Mouse (Mus musculus) midbrain, embryonic 15.5 days (tissue): ENCODE measurements at regions not wholly inside any gene's neighbourhood (a gene's known extent, or its start where the extent isn't known, plus 50 kb on each side); places are given as distances from the start of the nearest gene placed in this dataset.
A peak's percentile ranks its signal among the peaks of the same experiment; 100 is the strongest.

Source experiments
- ATAC-seq: fragments of 200-750 bp; cut with Nextera tagmentation; replicated peaks from 2 replicates; pipeline ENCODE4 v1.8.0; 2017; ENCODE audit warnings: moderate TSS enrichment
- H3K27ac ChIP-seq: fragments of 300-500 bp; sonication (generic); 2 replicates; pipeline ENCODE4 v1.5.1; 2015; ENCODE audit warnings: mild to moderate bottlenecking, inconsistent platforms
- H3K27me3 ChIP-seq: fragments of 300-500 bp; sonication (generic); replicated peaks from 2 replicates; pipeline ENCODE4 v1.6.1; 2015; ENCODE audit warnings: inconsistent platforms
- H3K36me3 ChIP-seq: fragments of 300-500 bp; sonication (generic); replicated peaks from 2 replicates; pipeline ENCODE4 v1.6.1; 2015; ENCODE audit warnings: inconsistent platforms
- H3K4me1 ChIP-seq: fragments of 300-500 bp; sonication (generic); 2 replicates; pipeline ENCODE4 v1.6.1; 2015; ENCODE audit warnings: inconsistent platforms
- H3K4me2 ChIP-seq: fragments of 300-500 bp; sonication (generic); 2 replicates; pipeline ENCODE4 v1.6.1; 2015; ENCODE audit warnings: inconsistent platforms, mild to moderate bottlenecking, moderate library complexity
- H3K4me3 ChIP-seq: fragments of 300-500 bp; sonication (generic); 2 replicates; pipeline ENCODE4 v1.5.1; 2015; ENCODE audit warnings: mild to moderate bottlenecking, inconsistent platforms
- H3K9ac ChIP-seq: fragments of 300-500 bp; sonication (generic); 2 replicates; pipeline ENCODE4 v1.6.1; 2015; ENCODE audit warnings: mild to moderate bottlenecking, inconsistent platforms
- H3K9me3 ChIP-seq: fragments of 300-500 bp; sonication (generic); 2 replicates; pipeline ENCODE4 v1.6.1; 2016; ENCODE audit warnings: inconsistent platforms
- WGBS: fragments of 180-500 bp; shearing (Covaris S2); methylation state at CpG from one replicate; pipeline ENCODE4 v1.1.7; 2015; ENCODE audit warnings: mixed read lengths; 5-methylcytosine and 5-hydroxymethylcytosine counted together

DNA sequence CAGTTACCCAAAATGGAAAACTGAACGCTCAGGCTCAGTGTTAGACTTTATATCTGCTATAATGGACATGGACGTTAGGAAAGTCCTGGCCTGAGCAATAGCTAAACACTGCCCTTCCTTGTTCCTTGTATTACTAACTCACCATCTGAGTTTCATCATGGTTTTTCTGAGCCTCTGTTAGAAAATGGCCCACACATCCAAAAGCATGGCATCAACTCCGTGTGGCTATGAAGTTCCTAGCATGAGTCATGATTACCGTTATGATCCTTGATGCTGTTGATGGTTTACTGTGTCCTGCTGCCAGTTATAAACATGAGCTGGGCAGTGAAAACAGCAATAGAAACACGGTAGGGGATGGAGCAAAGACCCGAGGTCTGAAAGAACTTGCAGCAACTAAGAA is 318.4 kb upstream of the Tenm4 start:
- Histone ChIP-seq H3K9me3 (no peaks in the 10 kb centered on the region), H3K4me3 (no peak overlapping the region), H3K9ac (no peak overlapping the region), H3K4me2 (no peak overlapping the region), H3K4me1 (no peaks in the 10 kb centered on the region), H3K27me3 (no peaks in the 10 kb centered on the region), H3K27ac (no peak overlapping the region), H3K36me3 (no peaks in the 10 kb centered on the region)
- no peak for ATAC-seq
- WGBS, result 82% methylated on average over 6 of the region's 6 CpGs

DNA sequence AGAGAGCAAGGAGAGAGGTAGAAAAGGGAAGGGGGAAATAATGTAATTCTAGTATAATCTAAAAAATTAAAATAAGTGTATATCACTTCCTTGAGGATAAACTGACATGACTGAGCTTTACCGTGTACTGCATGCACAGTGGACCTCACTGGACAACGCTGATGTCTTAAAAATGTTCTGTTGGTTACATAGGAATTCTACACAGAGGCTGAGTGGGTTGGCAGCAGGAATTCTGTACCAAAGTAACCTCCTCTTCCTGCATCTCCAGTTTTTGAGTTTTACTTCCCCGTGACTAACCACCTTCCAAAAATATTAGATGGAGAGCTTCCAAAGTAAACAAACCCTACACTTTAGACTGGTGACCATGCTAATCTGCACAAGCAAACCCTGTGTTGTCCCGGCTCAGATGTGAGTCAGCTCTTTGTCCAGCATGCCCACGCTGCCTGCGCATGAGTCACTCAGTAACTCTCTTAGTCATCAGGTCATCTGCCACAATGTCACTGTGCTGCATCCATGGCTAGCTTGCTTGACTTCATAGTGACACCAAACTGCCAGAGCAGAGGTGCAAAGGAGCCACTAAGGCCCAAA is 317.7 kb upstream of the Tenm4 start:
- H3K27ac ChIP-seq, result no peak overlapping the region
- no peaks in the 10 kb centered on the region for H3K27me3 ChIP-seq
- no peaks in the 10 kb centered on the region for H3K36me3 ChIP-seq
- H3K4me1 ChIP-seq, result no peaks in the 10 kb centered on the region
- no peak overlapping the region for H3K9ac ChIP-seq
- no peak for ATAC-seq
- no peak overlapping the region for H3K4me2 ChIP-seq
- H3K4me3 ChIP-seq, result no peak overlapping the region
- H3K9me3 ChIP-seq, result no peaks in the 10 kb centered on the region
- WGBS, result 85% methylated on average over 6 of the region's 6 CpGs

DNA sequence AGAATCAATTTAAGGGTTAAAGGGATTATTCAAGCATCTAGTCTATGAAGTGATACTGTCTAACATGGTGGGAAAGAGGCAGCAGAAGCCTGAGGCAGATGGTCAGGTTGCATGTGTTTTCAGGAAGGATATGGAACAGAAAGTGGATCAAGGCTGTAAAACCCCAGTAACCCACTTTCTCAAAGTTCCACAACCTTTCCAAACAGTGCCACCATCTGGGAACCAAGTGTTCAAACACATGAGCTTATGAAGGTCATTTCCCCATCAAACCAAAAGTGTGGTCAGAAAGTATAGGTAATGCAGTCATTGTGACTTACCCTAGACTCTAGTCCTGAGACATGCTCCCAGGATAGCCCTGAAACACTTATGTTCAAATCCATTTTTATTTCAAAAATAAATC is 312.8 kb upstream of the Tenm4 start:
- Histone ChIP-seq H3K4me1 (no peaks in the 10 kb centered on the region), H3K27me3 (no peaks in the 10 kb centered on the region), H3K9ac (no peak overlapping the region), H3K27ac (no peak overlapping the region), H3K9me3 (no peaks in the 10 kb centered on the region), H3K4me3 (no peak overlapping the region), H3K36me3 (no peaks in the 10 kb centered on the region), H3K4me2 (no peak overlapping the region)
- no peak for ATAC-seq

DNA sequence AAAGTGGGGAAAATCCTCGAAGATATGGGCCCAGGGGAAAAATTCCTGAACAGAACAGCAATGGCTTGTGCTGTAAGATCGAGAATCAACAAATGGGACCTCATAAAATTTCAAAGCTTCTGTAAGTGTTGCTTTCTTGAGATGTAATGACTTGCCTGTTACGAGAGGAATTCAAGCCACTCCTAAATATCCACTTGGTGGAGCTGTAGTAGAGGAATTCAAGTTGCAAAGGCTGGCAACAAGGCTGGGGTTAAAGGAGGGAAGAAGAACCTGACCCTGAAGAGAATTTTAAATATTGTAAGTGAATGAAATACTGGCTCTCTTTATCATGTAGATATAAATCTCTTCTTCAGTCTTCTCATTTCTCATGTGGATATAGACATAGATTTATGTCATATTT is 306.8 kb upstream of the Tenm4 start:
- WGBS, result 49% methylated on average over 3 of the region's 3 CpGs
- no peak for ATAC-seq
- H3K9me3 ChIP-seq, result no peaks in the 10 kb centered on the region

GRCm38 (mm10) chr7:95865270-95865669 is 305.8 kb upstream of the Tenm4 start:
- Histone ChIP-seq H3K4me1 (no peaks in the 10 kb centered on the region), H3K27me3 (no peaks in the 10 kb centered on the region), H3K4me3 (no peak overlapping the region), H3K9ac (no peak overlapping the region), H3K36me3 (no peaks in the 10 kb centered on the region), H3K9me3 (no peaks in the 10 kb centered on the region), H3K27ac (no peak overlapping the region), H3K4me2 (no peak overlapping the region)
- WGBS, result 48% methylated on average over 3 of the region's 3 CpGs
- ATAC-seq, result no peak

More for the DNA sequence above, 306.8 kb upstream of the Tenm4 start:
- Histone ChIP-seq H3K4me1 (no peaks in the 10 kb centered on the region), H3K27me3 (no peaks in the 10 kb centered on the region), H3K27ac (no peak overlapping the region), H3K4me2 (no peak overlapping the region), H3K4me3 (no peak overlapping the region), H3K9ac (no peak overlapping the region), H3K36me3 (no peaks in the 10 kb centered on the region)

DNA sequence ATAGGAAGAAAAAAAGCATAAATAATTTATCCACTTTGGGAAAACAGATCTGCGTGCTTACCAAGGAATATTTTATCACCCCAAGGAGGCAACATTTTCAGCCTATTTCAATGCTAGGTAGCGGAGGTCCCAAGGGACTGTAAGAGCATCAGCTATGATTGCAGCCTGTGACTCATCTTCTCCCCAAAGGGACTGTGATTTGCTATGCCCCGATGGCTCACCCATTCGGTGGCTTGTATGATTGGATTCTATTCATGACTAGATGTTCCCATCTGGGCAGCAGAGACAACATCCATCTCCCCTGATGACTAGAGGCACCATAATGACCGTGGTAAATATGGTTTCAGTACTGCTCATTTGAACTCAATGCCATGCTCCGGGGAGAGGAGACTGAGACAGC is 302.3 kb upstream of the Tenm4 start:
- no peak overlapping the region for H3K9ac ChIP-seq

DNA sequence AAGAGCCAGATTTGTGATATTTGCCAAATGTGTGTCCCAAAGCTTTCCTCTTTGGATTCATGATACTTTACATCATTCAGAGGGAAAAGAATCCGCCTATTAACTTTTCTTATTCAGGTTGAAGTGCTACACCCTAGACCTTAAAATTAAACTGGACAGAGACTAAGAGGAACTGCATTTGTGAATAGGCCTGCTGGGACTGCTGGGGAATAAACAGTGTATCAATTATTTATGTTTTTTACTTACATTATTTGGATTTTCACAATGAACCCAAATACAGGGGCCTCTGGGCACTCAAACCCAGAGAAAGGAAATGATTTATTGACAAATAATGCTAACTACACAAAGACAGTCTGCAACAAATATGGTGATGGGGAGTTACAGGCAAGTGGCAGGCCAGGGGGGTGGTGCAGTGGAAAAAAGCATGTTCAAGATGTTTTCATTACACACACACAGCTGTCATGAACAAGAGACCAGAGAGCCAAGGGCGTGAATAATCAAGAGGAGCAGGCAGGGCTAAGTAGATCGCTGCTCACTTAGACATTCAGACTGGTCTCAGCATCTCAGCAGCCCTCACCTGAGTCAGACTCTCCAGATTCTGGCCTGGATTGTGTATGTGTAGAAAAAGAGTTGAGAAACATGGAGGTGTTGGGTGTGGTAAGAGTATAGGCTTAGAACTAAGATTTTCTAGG is 290.3 kb upstream of the Tenm4 start:
- ATAC-seq, result no peak
- WGBS, result 45% methylated on average over 3 of the region's 3 CpGs

More for the DNA sequence above, 302.3 kb upstream of the Tenm4 start:
- H3K27ac ChIP-seq, result no peak overlapping the region
- H3K27me3 ChIP-seq, result no peaks in the 10 kb centered on the region
- WGBS, result 65% methylated on average over 6 of the region's 6 CpGs
- H3K9me3 ChIP-seq, result no peaks in the 10 kb centered on the region; the same call in 1 of the 2 replicates
- ATAC-seq, result no peak
- no peaks in the 10 kb centered on the region for H3K4me1 ChIP-seq
- no peaks in the 10 kb centered on the region for H3K36me3 ChIP-seq
- H3K4me3 ChIP-seq, result no peak overlapping the region
- no peak overlapping the region for H3K4me2 ChIP-seq

DNA sequence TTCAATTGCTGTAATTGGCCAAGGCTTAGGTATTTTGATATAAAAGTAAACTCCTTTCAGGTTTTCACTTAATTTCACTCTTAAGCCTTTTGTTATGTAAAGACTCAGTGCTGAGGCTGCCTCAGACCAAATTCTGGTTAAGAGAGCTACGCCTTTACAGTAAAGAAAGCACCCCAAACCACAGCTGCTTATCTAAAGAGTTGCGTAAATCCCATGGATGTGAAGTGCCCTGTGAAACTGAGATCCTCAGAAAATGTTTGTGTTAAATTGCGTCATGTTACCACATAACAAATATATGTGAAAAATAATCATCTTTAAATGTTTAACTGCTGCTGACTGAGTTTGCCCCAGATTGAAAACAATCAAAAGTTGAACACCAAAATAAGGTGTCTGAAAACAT is 269.5 kb upstream of the Tenm4 start:
- ATAC-seq, result no peak
- Histone ChIP-seq H3K4me3 (no peak overlapping the region), H3K4me1 (no peaks in the 10 kb centered on the region), H3K9me3 (no peaks in the 10 kb centered on the region), H3K9ac (no peak overlapping the region), H3K27ac (no peak overlapping the region), H3K4me2 (no peak overlapping the region), H3K36me3 (no peaks in the 10 kb centered on the region), H3K27me3 (no peaks in the 10 kb centered on the region)
- 85% methylated on average over 3 of the region's 3 CpGs for WGBS

More for the DNA sequence above, 290.3 kb upstream of the Tenm4 start:
- H3K4me3 ChIP-seq, result no peak overlapping the region
- H3K9me3 ChIP-seq, result no peaks in the 10 kb centered on the region
- no peak overlapping the region for H3K4me2 ChIP-seq
- no peaks in the 10 kb centered on the region for H3K36me3 ChIP-seq
- H3K27me3 ChIP-seq, result no peaks in the 10 kb centered on the region
- no peak overlapping the region for H3K27ac ChIP-seq
- no peak overlapping the region for H3K9ac ChIP-seq
- H3K4me1 ChIP-seq, result no peaks in the 10 kb centered on the region

GRCm38 (mm10) chr7:95914406-95915080 is 256.5 kb upstream of the Tenm4 start:
- Histone ChIP-seq H3K4me3 (no peak overlapping the region), H3K27me3 (no peaks in the 10 kb centered on the region), H3K4me2 (no peak overlapping the region), H3K9ac (no peak overlapping the region), H3K27ac (no peak overlapping the region), H3K4me1 (no peaks in the 10 kb centered on the region; the same call in 1 of the 2 replicates), H3K9me3 (no peaks in the 10 kb centered on the region), H3K36me3 (no peaks in the 10 kb centered on the region)
- no peak for ATAC-seq
- WGBS, result 78% methylated on average over 4 of the region's 4 CpGs

GRCm38 (mm10) chr7:95919932-95920331 is 251.1 kb upstream of the Tenm4 start:
- 43% methylated on average over 3 of the region's 3 CpGs for WGBS
- Histone ChIP-seq H3K4me3 (no peak overlapping the region), H3K27ac (no peak overlapping the region), H3K9me3 (no peaks in the 10 kb centered on the region), H3K4me1 (no peaks in the 10 kb centered on the region; the same call in 1 of the 2 replicates), H3K36me3 (no peaks in the 10 kb centered on the region), H3K9ac (no peak overlapping the region), H3K27me3 (no peaks in the 10 kb centered on the region), H3K4me2 (no peak overlapping the region)
- 0 out of 2 replicates have a peak, but pooled peaks have one; percentile 50 for ATAC-seq

GRCm38 (mm10) chr7:95924805-95925204 is 246.2 kb upstream of the Tenm4 start:
- 62% methylated on average over 2 of the region's 2 CpGs for WGBS
- H3K36me3 ChIP-seq, result no peaks in the 10 kb centered on the region
- H3K27me3 ChIP-seq, result no peaks in the 10 kb centered on the region
- no peak for ATAC-seq
- H3K9ac ChIP-seq, result no peak overlapping the region
- H3K4me3 ChIP-seq, result no peak overlapping the region
- H3K4me2 ChIP-seq, result no peak overlapping the region
- H3K9me3 ChIP-seq, result no peaks in the 10 kb centered on the region
- no peak overlapping the region for H3K27ac ChIP-seq
- no peaks in the 10 kb centered on the region; the same call in 1 of the 2 replicates for H3K4me1 ChIP-seq

GRCm38 (mm10) chr7:95926119-95927039 is 244.7 kb upstream of the Tenm4 start:
- Histone ChIP-seq H3K4me2 (no peak overlapping the region), H3K27me3 (no peaks in the 10 kb centered on the region), H3K4me1 (no peaks in the 10 kb centered on the region), H3K36me3 (no peaks in the 10 kb centered on the region), H3K9me3 (no peaks in the 10 kb centered on the region), H3K4me3 (no peak overlapping the region), H3K9ac (no peak overlapping the region), H3K27ac (no peak overlapping the region)
- WGBS, result 65% methylated on average over 6 of the region's 6 CpGs
- ATAC-seq, result peak; percentile 76
